Mouse (Mus musculus) kidney, embryonic 16.5 days (tissue): Measurements from ENCODE around the gene Odf3l1. TPM values are rescaled to one million over a fixed set of nuclear protein-coding genes. Genes with fewer than 3 reads are reported as not detected.

Source experiments
- ATAC-seq: fragments of 200-750 bp; cut with Nextera tagmentation; 2 replicates; pipeline ENCODE4 v1.8.0; 2017; ENCODE audit warnings: moderate TSS enrichment; ENCODE audit not compliant: low FRiP score, low TSS enrichment
- H3K27ac ChIP-seq: fragments of 300-500 bp; sonication (generic); 2 replicates; pipeline ENCODE4 v1.5.1; 2014; ENCODE audit warnings: low read length
- H3K27me3 ChIP-seq: fragments of 300-500 bp; sonication (generic); 2 replicates; pipeline ENCODE4 v1.6.1; 2014; ENCODE audit warnings: low read length, control low read depth, mixed read lengths; ENCODE audit not compliant: insufficient read depth
- H3K36me3 ChIP-seq: fragments of 300-500 bp; sonication (generic); 2 replicates; pipeline ENCODE4 v1.6.1; 2014; ENCODE audit warnings: low read length, control low read depth, mixed read lengths; ENCODE audit not compliant: insufficient read depth
- H3K4me1 ChIP-seq: fragments of 300-500 bp; sonication (generic); 2 replicates; pipeline ENCODE4 v1.6.1; 2014; ENCODE audit warnings: low read length, control low read depth, mixed read lengths; ENCODE audit not compliant: insufficient read depth
- H3K4me2 ChIP-seq: fragments of 300-500 bp; sonication (generic); replicated peaks from 2 replicates; pipeline ENCODE4 v1.6.1; 2014; ENCODE audit warnings: low read depth, low read length
- H3K4me3 ChIP-seq: fragments of 300-500 bp; sonication (generic); 2 replicates; pipeline ENCODE4 v1.5.1; 2014; ENCODE audit warnings: mild to moderate bottlenecking, low read length
- H3K9ac ChIP-seq: fragments of 300-500 bp; sonication (generic); replicated peaks from 2 replicates; pipeline ENCODE4 v1.6.1; 2014; ENCODE audit warnings: low read length
- H3K9me3 ChIP-seq: fragments of 300-500 bp; sonication (generic); 2 replicates; pipeline ENCODE4 v1.6.1; 2016; ENCODE audit warnings: low read length, control low read depth
- WGBS: fragments of 180-500 bp; shearing (Covaris S2); extraction: QIAGEN DNeasy Blood & Tissue Kit; methylation state at CpG from one replicate; pipeline ENCODE4 v1.1.7; 2014; 5-methylcytosine and 5-hydroxymethylcytosine counted together
- polyA plus RNA-seq: library from polyadenylated mRNA; unstranded; fragments of >200 nt; fragmentation: Nextera tagmentation; extraction: Ambion mirVana; gene quantifications from 2 replicates; pipeline ENCODE4 v1.2.1, GENCODE M21; 2015

The Odf3l1 gene
- polyA plus RNA-seq, 1 experiment from 2014 or later = 0.26 TPM

- no peak overlapping the region for H3K9ac ChIP-seq
- 0 out of 2 replicates have a peak, but pooled peaks cover 6% of the 10 kb centered on the region for H3K9me3 ChIP-seq
- no peaks in the 10 kb centered on the region for H3K36me3 ChIP-seq
- H3K4me2 ChIP-seq = no peak overlapping the region
- H3K27me3 ChIP-seq = no peaks in the 10 kb centered on the region
- H3K27ac ChIP-seq = no peak overlapping the region
- 78% methylated on average over 6 of the region's 6 CpGs for WGBS
- H3K4me1 ChIP-seq = no peaks in the 10 kb centered on the region
- no peak overlapping the region for H3K4me3 ChIP-seq
- ATAC-seq = no peak
These were observed 56.5 kb downstream of the Odf3l1 start for GRCm38 (mm10) chr9:56807990-56808389.

- no peak overlapping the region for H3K9ac ChIP-seq
- no peak overlapping the region for H3K4me2 ChIP-seq
- no peaks in the 10 kb centered on the region for H3K9me3 ChIP-seq
- ATAC-seq = no peak
- no peak overlapping the region for H3K27ac ChIP-seq
- H3K36me3 ChIP-seq = no peaks in the 10 kb centered on the region
- H3K4me3 ChIP-seq = no peak overlapping the region
- H3K4me1 ChIP-seq = no peaks in the 10 kb centered on the region
- WGBS = 95% methylated on average over 7 of the region's 7 CpGs
- peaks cover 12% of the 10 kb centered on the region for H3K27me3 ChIP-seq
These were observed 61.3 kb downstream of the Odf3l1 start for GRCm38 (mm10) chr9:56803146-56803545.

Other genes with a start within 250 kb of the Odf3l1 start
- gene Lingo1, start 68.2 kb downstream of the Odf3l1 start, polyA plus RNA-seq = 3.2 and 4.4 TPM in 2 replicates
- gene Cspg4, start 354 bp upstream of the Odf3l1 start, polyA plus RNA-seq = 30.5 and 32.6 TPM in 2 replicates
- gene Snx33, start 63.7 kb upstream of the Odf3l1 start, polyA plus RNA-seq = 11.9 and 12.3 TPM in 2 replicates
- 89.7 and 92.6 TPM in 2 replicates for gene Imp3, start 72.8 kb upstream of the Odf3l1 start, polyA plus RNA-seq
- 27.2 and 29.4 TPM in 2 replicates for gene Snupn, start 86.2 kb upstream of the Odf3l1 start, polyA plus RNA-seq
- 23.6 TPM in 2 replicates for gene Ptpn9, start 130.2 kb upstream of the Odf3l1 start, polyA plus RNA-seq
- 36.7 and 42.3 TPM in 2 replicates for gene Sin3a, start 207.4 kb upstream of the Odf3l1 start, polyA plus RNA-seq